Mouse (Mus musculus): ENCODE measurements around the gene Sh3bgrl2. TPM values are rescaled to one million over a fixed set of nuclear protein-coding genes. Genes with fewer than 3 reads are reported as not detected.

Gene Sh3bgrl2
- polyA plus RNA-seq, 1 experiment from 2014 or later = 13.9 TPM

DNA sequence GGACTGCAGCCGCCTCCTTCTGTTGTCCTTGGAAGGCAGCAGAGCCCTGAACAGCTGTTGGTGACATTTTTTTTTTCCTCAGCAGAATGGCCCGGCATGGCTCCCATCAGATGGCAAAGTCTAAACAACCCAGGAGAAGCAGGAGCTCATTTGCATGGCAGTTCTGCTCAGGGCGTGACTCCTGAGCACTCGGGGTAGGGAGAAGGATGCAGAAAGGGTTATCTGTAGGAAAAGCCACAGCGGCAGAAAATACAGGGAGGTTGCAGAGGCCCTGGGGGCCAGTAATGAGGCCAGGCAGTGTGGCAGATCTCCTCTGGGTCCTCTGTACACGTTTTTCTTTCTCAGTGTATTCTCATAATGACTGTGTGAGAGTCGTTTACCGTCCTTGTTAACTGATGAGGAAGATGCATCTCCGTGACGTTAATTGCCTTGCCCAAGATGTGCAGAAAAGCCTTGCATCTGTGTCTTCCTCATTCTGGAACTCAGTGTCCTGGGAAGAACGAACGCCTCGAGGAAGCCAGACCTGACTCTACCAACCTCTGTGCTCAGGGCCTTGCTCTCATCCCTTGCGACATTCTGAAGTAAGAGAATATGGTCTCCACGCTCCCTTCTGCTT lies 10.1 kb upstream of the Sh3bgrl2 start:
- H3K9me3 ChIP-seq (ENCODE audit: control insufficient read depth, low read length) = no peaks in the 10 kb centered on the region
- 0 out of 2 replicates have a peak overlapping the region, but pooled peaks have one; percentile 30 for H3K9ac ChIP-seq (ENCODE audit: low read length)
- no peak overlapping the region for H3K4me3 ChIP-seq (ENCODE audit: control insufficient read depth in 1 of 2, insufficient read depth in 1 of 2, low read depth in 1 of 2, low read length in 2 of 2)
- no peak for ATAC-seq (ENCODE audit: insufficient number of reproducible peaks, insufficient read depth, low FRiP score, low read depth)
- H3K36me3 ChIP-seq (ENCODE audit: control insufficient read depth, insufficient read depth, low read length) = no peaks in the 10 kb centered on the region
- peaks cover 23 to 35% of the 10 kb centered on the region in 2 experiments for H3K4me1 ChIP-seq (ENCODE audit: control insufficient read depth in 2 of 2, insufficient read depth in 2 of 2, low read length in 2 of 2)
- peak overlapping the region; percentile 43 to 45; a peak in 3 of 4 replicates for H3K27ac ChIP-seq (replicated peaks in 1 of 2; ENCODE audit: control insufficient read depth in 1 of 2, insufficient read depth in 1 of 2, low read depth in 2 of 2, low read length in 2 of 2)
- peak overlapping the region; percentile 23; the same call in 1 of the 2 replicates for H3K4me2 ChIP-seq (ENCODE audit: low read length)
- no peaks in the 10 kb centered on the region for H3K27me3 ChIP-seq (ENCODE audit: control insufficient read depth, insufficient read depth, low read length)
- 42% methylated on average over 15 of the region's 15 CpGs for WGBS

DNA sequence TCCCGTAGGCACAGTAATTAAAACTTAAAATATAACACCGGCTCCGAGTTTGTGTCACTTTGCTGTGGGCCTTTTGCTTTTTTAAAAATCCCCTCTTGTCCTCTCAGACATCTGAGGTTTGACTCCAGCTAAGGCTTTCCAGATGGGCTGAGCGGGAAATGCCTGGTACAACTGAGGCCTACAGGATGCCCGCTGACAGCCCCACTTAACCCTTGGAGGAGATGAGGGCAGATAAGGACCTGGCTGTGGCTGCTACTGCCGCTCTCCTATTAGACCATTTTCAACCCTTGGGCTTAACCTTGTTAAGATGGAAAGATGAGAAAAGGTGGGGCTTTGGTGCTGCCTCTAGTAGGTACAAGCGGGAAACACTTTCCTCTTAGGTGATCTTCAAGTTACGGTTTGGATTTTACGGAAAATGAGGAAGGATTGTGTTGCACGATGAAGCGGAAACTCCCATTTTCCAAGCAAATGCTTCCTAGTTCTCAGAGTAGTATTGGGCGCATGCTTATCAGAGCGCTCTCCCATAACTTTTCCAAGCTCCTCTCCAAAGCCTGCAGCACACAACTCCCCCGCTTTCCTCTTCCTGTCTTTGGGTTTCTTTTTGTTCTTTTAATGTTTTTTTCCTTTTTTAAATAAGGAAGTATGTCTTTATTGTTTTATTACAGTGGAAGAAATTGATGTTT lies 8.2 kb upstream of the Sh3bgrl2 start:
- no peak overlapping the region for H3K4me2 ChIP-seq (ENCODE audit: low read length)
- no peak overlapping the region for H3K9ac ChIP-seq (ENCODE audit: low read length)
- 68% methylated on average over 14 of the region's 14 CpGs for WGBS
- H3K4me3 ChIP-seq (ENCODE audit: control insufficient read depth in 1 of 2, insufficient read depth in 1 of 2, low read depth in 1 of 2, low read length in 2 of 2) = no peak overlapping the region
- no peak for ATAC-seq (ENCODE audit: insufficient number of reproducible peaks, insufficient read depth, low FRiP score, low read depth)
- no peaks in the 10 kb centered on the region for H3K36me3 ChIP-seq (ENCODE audit: control insufficient read depth, insufficient read depth, low read length)
- H3K9me3 ChIP-seq (ENCODE audit: control insufficient read depth, low read length) = no peaks in the 10 kb centered on the region
- H3K4me1 ChIP-seq (ENCODE audit: control insufficient read depth in 2 of 2, insufficient read depth in 2 of 2, low read length in 2 of 2) = peaks cover 23 to 35% of the 10 kb centered on the region in 2 experiments
- H3K27ac ChIP-seq (replicated peaks in 1 of 2; ENCODE audit: control insufficient read depth in 1 of 2, insufficient read depth in 1 of 2, low read depth in 2 of 2, low read length in 2 of 2) = peak overlapping the region; percentile 30 to 67; a peak in 3 of 4 replicates
- H3K27me3 ChIP-seq (ENCODE audit: control insufficient read depth, insufficient read depth, low read length) = no peaks in the 10 kb centered on the region

- Histone ChIP-seq H3K4me3 (ENCODE audit: control insufficient read depth in 1 of 2, insufficient read depth in 1 of 2, low read depth in 1 of 2, low read length in 2 of 2) (no peak overlapping the region), H3K36me3 (ENCODE audit: control insufficient read depth, insufficient read depth, low read length) (no peaks in the 10 kb centered on the region), H3K27me3 (ENCODE audit: control insufficient read depth, insufficient read depth, low read length) (no peaks in the 10 kb centered on the region), H3K4me1 (ENCODE audit: control insufficient read depth in 2 of 2, insufficient read depth in 2 of 2, low read length in 2 of 2) (peaks cover 23 to 35% of the 10 kb centered on the region in 2 experiments), H3K4me2 (ENCODE audit: low read length) (no peak overlapping the region), H3K9me3 (ENCODE audit: control insufficient read depth, low read length) (no peaks in the 10 kb centered on the region), H3K27ac (replicated peaks in 1 of 2; ENCODE audit: control insufficient read depth in 1 of 2, insufficient read depth in 1 of 2, low read depth in 2 of 2, low read length in 2 of 2) (peak overlapping the region; percentile 53 to 67), H3K9ac (ENCODE audit: low read length) (no peak overlapping the region)
- no peak for ATAC-seq (ENCODE audit: insufficient number of reproducible peaks, insufficient read depth, low FRiP score, low read depth)
- WGBS = 56% methylated on average over 4 of the region's 4 CpGs
These were observed 7.7 kb upstream of the Sh3bgrl2 start for GRCm38 (mm10) chr9:83540492-83540857.

DNA sequence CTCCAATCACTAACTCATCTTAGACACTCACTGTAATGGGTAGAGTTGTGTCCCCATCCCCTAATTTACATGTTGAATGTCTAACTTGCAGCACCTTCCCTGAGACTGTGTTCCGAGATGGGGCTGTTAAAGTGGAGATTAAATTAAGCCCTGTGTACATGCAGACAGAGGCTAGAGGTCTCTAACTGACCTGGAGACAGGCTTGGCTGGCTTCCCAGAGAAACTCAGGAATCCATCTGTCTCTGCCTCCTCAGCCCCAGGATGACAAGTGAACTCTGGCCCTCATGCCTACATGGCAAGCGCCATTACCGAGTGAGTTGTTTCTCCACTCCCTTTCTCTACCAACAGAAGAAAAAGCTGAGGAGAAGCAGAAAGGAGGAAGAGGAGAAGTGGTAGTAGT lies 7.2 kb upstream of the Sh3bgrl2 start:
- Histone ChIP-seq H3K4me3 (ENCODE audit: control insufficient read depth in 1 of 2, insufficient read depth in 1 of 2, low read depth in 1 of 2, low read length in 2 of 2) (no peak overlapping the region), H3K9ac (ENCODE audit: low read length) (no peak overlapping the region), H3K36me3 (ENCODE audit: control insufficient read depth, insufficient read depth, low read length) (no peaks in the 10 kb centered on the region), H3K4me1 (ENCODE audit: control insufficient read depth in 2 of 2, insufficient read depth in 2 of 2, low read length in 2 of 2) (peaks cover 23 to 35% of the 10 kb centered on the region in 2 experiments), H3K27me3 (ENCODE audit: control insufficient read depth, insufficient read depth, low read length) (no peaks in the 10 kb centered on the region), H3K9me3 (ENCODE audit: control insufficient read depth, low read length) (no peaks in the 10 kb centered on the region), H3K4me2 (ENCODE audit: low read length) (no peak overlapping the region), H3K27ac (replicated peaks in 1 of 2; ENCODE audit: control insufficient read depth in 1 of 2, insufficient read depth in 1 of 2, low read depth in 2 of 2, low read length in 2 of 2) (peak overlapping the region; percentile 53 to 67)
- 9% methylated on average over 3 of the region's 3 CpGs for WGBS
- peak; percentile 73; the same call in 1 of the 2 replicates for ATAC-seq (ENCODE audit: insufficient number of reproducible peaks, insufficient read depth, low FRiP score, low read depth)

GRCm38 (mm10) chr9:83545240-83545639 lies 2.9 kb upstream of the Sh3bgrl2 start:
- no peak overlapping the region for H3K4me3 ChIP-seq (ENCODE audit: control insufficient read depth in 1 of 2, insufficient read depth in 1 of 2, low read depth in 1 of 2, low read length in 2 of 2)
- H3K4me1 ChIP-seq (ENCODE audit: control insufficient read depth in 2 of 2, insufficient read depth in 2 of 2, low read length in 2 of 2) = peaks cover 11 to 13% of the 10 kb centered on the region in 2 experiments
- ATAC-seq (ENCODE audit: insufficient number of reproducible peaks, insufficient read depth, low FRiP score, low read depth) = no peak
- no peaks in the 10 kb centered on the region for H3K9me3 ChIP-seq (ENCODE audit: control insufficient read depth, low read length)
- no peak overlapping the region for H3K27ac ChIP-seq (replicated peaks in 1 of 2; ENCODE audit: control insufficient read depth in 1 of 2, insufficient read depth in 1 of 2, low read depth in 2 of 2, low read length in 2 of 2)
- H3K9ac ChIP-seq (ENCODE audit: low read length) = no peak overlapping the region
- H3K27me3 ChIP-seq (ENCODE audit: control insufficient read depth, insufficient read depth, low read length) = no peaks in the 10 kb centered on the region
- no peaks in the 10 kb centered on the region for H3K36me3 ChIP-seq (ENCODE audit: control insufficient read depth, insufficient read depth, low read length)
- no peak overlapping the region for H3K4me2 ChIP-seq (ENCODE audit: low read length)

DNA sequence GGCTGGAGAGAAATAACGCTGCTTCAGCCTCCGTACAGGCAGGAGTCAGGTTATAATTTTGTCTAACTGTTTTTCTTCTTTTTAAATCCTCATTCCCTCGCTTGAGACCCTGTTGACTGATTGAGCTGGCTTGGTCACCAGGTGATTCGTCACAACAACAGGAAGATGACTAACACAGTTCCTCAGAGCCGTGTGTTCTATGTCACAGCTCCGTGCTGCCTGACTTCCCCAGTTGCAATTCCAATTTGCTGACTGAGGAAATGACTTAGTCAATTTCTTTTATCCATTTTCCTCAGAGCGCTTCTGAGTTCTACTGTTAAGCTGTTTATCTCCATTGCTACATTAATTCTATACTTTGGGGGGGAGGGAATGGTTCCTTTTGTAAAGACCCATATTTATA lies 1.8 kb upstream of the Sh3bgrl2 start:
- Histone ChIP-seq H3K9me3 (ENCODE audit: control insufficient read depth, low read length) (no peaks in the 10 kb centered on the region), H3K27ac (replicated peaks in 1 of 2; ENCODE audit: control insufficient read depth in 1 of 2, insufficient read depth in 1 of 2, low read depth in 2 of 2, low read length in 2 of 2) (no peak overlapping the region), H3K9ac (ENCODE audit: low read length) (no peak overlapping the region), H3K27me3 (ENCODE audit: control insufficient read depth, insufficient read depth, low read length) (no peaks in the 10 kb centered on the region), H3K36me3 (ENCODE audit: control insufficient read depth, insufficient read depth, low read length) (no peaks in the 10 kb centered on the region), H3K4me3 (ENCODE audit: control insufficient read depth in 1 of 2, insufficient read depth in 1 of 2, low read depth in 1 of 2, low read length in 2 of 2) (no peak overlapping the region), H3K4me1 (ENCODE audit: control insufficient read depth in 2 of 2, insufficient read depth in 2 of 2, low read length in 2 of 2) (peaks cover 2% of the 10 kb centered on the region in 2 experiments), H3K4me2 (ENCODE audit: low read length) (no peak overlapping the region)
- ATAC-seq (ENCODE audit: insufficient number of reproducible peaks, insufficient read depth, low FRiP score, low read depth) = no peak
- 63% methylated on average over 7 of the region's 7 CpGs for WGBS

DNA sequence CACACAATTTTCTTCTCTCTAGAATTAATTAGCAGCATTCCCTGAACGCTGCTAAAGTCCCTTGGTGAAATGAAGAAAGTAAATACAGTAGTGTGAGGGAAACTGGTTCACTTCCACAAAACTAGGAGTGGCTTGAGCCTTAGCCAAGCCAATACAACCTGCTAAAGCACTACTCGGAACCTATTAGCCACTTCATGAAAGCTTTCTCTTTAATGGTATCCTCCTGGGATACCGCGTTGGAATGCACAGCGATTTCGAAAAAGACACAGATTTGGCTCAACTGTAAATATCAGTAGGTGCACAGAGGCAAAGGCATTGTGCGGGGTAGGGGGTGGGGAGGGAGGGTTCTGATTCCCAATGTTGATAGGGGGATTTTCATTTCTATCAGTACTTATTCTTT lies 898 bp upstream of the Sh3bgrl2 start:
- Histone ChIP-seq H3K4me1 (ENCODE audit: control insufficient read depth in 2 of 2, insufficient read depth in 2 of 2, low read length in 2 of 2) (no peaks in the 10 kb centered on the region; a peak in 1 of 4 replicates), H3K9me3 (ENCODE audit: control insufficient read depth, low read length) (no peaks in the 10 kb centered on the region), H3K9ac (ENCODE audit: low read length) (no peak overlapping the region), H3K27me3 (ENCODE audit: control insufficient read depth, insufficient read depth, low read length) (no peaks in the 10 kb centered on the region), H3K4me3 (ENCODE audit: control insufficient read depth in 1 of 2, insufficient read depth in 1 of 2, low read depth in 1 of 2, low read length in 2 of 2) (no peak overlapping the region), H3K4me2 (ENCODE audit: low read length) (no peak overlapping the region), H3K36me3 (ENCODE audit: control insufficient read depth, insufficient read depth, low read length) (no peaks in the 10 kb centered on the region), H3K27ac (replicated peaks in 1 of 2; ENCODE audit: control insufficient read depth in 1 of 2, insufficient read depth in 1 of 2, low read depth in 2 of 2, low read length in 2 of 2) (no peak overlapping the region)
- ATAC-seq (ENCODE audit: insufficient number of reproducible peaks, insufficient read depth, low FRiP score, low read depth) = no peak
- 82% methylated on average over 7 of the region's 7 CpGs for WGBS
